Mouse (Mus musculus) forebrain, embryonic 11.5 days (tissue): Measurements from ENCODE around the gene Olfr983. TPM values are rescaled to one million over a fixed set of nuclear protein-coding genes. Genes with fewer than 3 reads are reported as not detected.

Experiments
- ATAC-seq: fragments of 200-750 bp; cut with Nextera tagmentation; replicated peaks from 2 replicates; pipeline ENCODE4 v1.8.0; 2017; ENCODE audit warnings: moderate TSS enrichment; ENCODE audit not compliant: low FRiP score
- DNase-seq: peaks from one replicate; pipeline ENCODE4 v3.0.0-alpha.2; 2017; ENCODE audit warnings: low spot score
- H3K27ac ChIP-seq: fragments of 300-500 bp; sonication (generic); 2 replicates; pipeline ENCODE4 v1.5.1; 2014; ENCODE audit warnings: low read depth, low read length
- H3K27me3 ChIP-seq: fragments of 300-500 bp; sonication (generic); 2 replicates; pipeline ENCODE4 v1.6.1; 2014; ENCODE audit warnings: mild to moderate bottlenecking, low read length, mixed read lengths; ENCODE audit not compliant: control insufficient read depth, insufficient read depth
- H3K36me3 ChIP-seq: fragments of 300-500 bp; sonication (generic); 2 replicates; pipeline ENCODE4 v1.6.1; 2014; ENCODE audit warnings: mild to moderate bottlenecking, low read length, moderate library complexity, mixed read lengths; ENCODE audit not compliant: control insufficient read depth, insufficient read depth
- H3K4me1 ChIP-seq: fragments of 300-500 bp; sonication (generic); replicated peaks from 2 replicates; pipeline ENCODE4 v1.6.1; 2014; ENCODE audit warnings: low read length, mixed read lengths; ENCODE audit not compliant: control insufficient read depth, insufficient read depth
- H3K4me2 ChIP-seq: fragments of 300-500 bp; sonication (generic); 2 replicates; pipeline ENCODE4 v1.6.1; 2014; ENCODE audit warnings: low read depth, mild to moderate bottlenecking, low read length, moderate library complexity, mixed read lengths; ENCODE audit not compliant: severe bottlenecking
- H3K4me3 ChIP-seq: fragments of 300-500 bp; sonication (generic); 2 replicates; pipeline ENCODE4 v1.5.1; 2014; ENCODE audit warnings: low read depth, low read length
- H3K9ac ChIP-seq: fragments of 300-500 bp; sonication (generic); 2 replicates; pipeline ENCODE4 v1.6.1; 2014; ENCODE audit warnings: low read length
- H3K9me3 ChIP-seq: fragments of 300-500 bp; sonication (generic); 2 replicates; pipeline ENCODE4 v1.6.1; 2016; ENCODE audit warnings: low read length, mixed read lengths; ENCODE audit not compliant: control insufficient read depth
- WGBS: fragments of 180-500 bp; shearing (Covaris S2); extraction: QIAGEN DNeasy Blood & Tissue Kit; methylation state at CpG from one replicate; pipeline ENCODE4 v1.1.7; 2014; 5-methylcytosine and 5-hydroxymethylcytosine counted together
- polyA plus RNA-seq: library from polyadenylated mRNA; unstranded; fragments of >200 nt; fragmentation: Nextera tagmentation; extraction: Ambion mirVana; gene quantifications from 2 replicates; pipeline ENCODE4 v1.2.1, GENCODE M21; 2014

Olfr983 gene
- polyA plus RNA-seq, 1 experiment from 2014 or later, result not detected

- Histone ChIP-seq H3K27ac (no peak overlapping the region), H3K9me3 (no peaks in the 10 kb centered on the region), H3K4me2 (no peak overlapping the region), H3K27me3 (no peaks in the 10 kb centered on the region), H3K9ac (no peak overlapping the region), H3K36me3 (no peaks in the 10 kb centered on the region), H3K4me1 (no peaks in the 10 kb centered on the region), H3K4me3 (no peak overlapping the region)
- ATAC-seq (no peak), DNase-seq (no peak)
- WGBS, result 68% methylated on average over 3 of the region's 3 CpGs
These were observed 1.4 kb upstream of the Olfr983 start for GRCm38 (mm10) chr9:40094769-40095168.

- Histone ChIP-seq H3K4me3 (no peak within 1 kb of the TSS), H3K4me1 (no peaks in the 10 kb centered on the region), H3K9ac (no peak within 1 kb of the TSS), H3K36me3 (no peaks in the 10 kb centered on the region), H3K27me3 (no peaks in the 10 kb centered on the region), H3K9me3 (no peaks in the 10 kb centered on the region), H3K27ac (no peak within 1 kb of the TSS), H3K4me2 (no peak within 1 kb of the TSS)
- DNase-seq (no peak), ATAC-seq (no peak)
- WGBS, result 85% methylated on average over 2 of the region's 2 CpGs
These were observed 19.9 kb downstream of the Olfr983 start, which contains the start of gene Olfr982 for GRCm38 (mm10) chr9:40073529-40073928. TSS of gene Olfr982 (plus strand) at chr9:40073829.

- WGBS, result 94% methylated on average over 19 of the region's 19 CpGs
- Histone ChIP-seq H3K4me1 (no peaks in the 10 kb centered on the region), H3K4me3 (no peak overlapping the region), H3K9me3 (no peaks in the 10 kb centered on the region), H3K4me2 (no peak overlapping the region), H3K27ac (no peak overlapping the region), H3K27me3 (no peaks in the 10 kb centered on the region), H3K36me3 (no peaks in the 10 kb centered on the region), H3K9ac (no peak overlapping the region)
- ATAC-seq, result no peak
- DNase-seq, result no peak
These were observed 43.3 kb downstream of the Olfr983 start for GRCm38 (mm10) chr9:40050138-40050537.

Other genes with a start within 250 kb of the Olfr983 start
- not detected in 2 replicates for gene Olfr972, start 227.2 kb downstream of the Olfr983 start, polyA plus RNA-seq
- not detected in 2 replicates for gene Olfr229, start 186.3 kb downstream of the Olfr983 start, polyA plus RNA-seq
- gene Olfr974, start 156.1 kb downstream of the Olfr983 start, polyA plus RNA-seq, result not detected in 2 replicates
- not detected in 2 replicates for gene Olfr975, start 141.5 kb downstream of the Olfr983 start, polyA plus RNA-seq
- gene Olfr976, start 132.5 kb downstream of the Olfr983 start, polyA plus RNA-seq, result not detected in 2 replicates
- gene Olfr978, start 101.5 kb downstream of the Olfr983 start, polyA plus RNA-seq, result not detected in 2 replicates
- not detected in 2 replicates for gene Olfr979, start 90.1 kb downstream of the Olfr983 start, polyA plus RNA-seq
- not detected in 2 replicates for gene Olfr980, start 84.0 kb downstream of the Olfr983 start, polyA plus RNA-seq
- gene Olfr981, start 72.1 kb downstream of the Olfr983 start, polyA plus RNA-seq, result not detected in 2 replicates
- gene Olfr982, start 19.8 kb downstream of the Olfr983 start, polyA plus RNA-seq, result not detected in 2 replicates
- gene Olfr984, start 20.6 kb upstream of the Olfr983 start, polyA plus RNA-seq, result not detected in 2 replicates
- gene Olfr985, start 36.6 kb upstream of the Olfr983 start, polyA plus RNA-seq, result not detected in 2 replicates
- not detected in 2 replicates for gene Tmem225, start 54.5 kb upstream of the Olfr983 start, polyA plus RNA-seq
- gene Olfr986, start 87.3 kb upstream of the Olfr983 start, polyA plus RNA-seq, result not detected in 2 replicates
- gene Zfp202, start 98.7 kb upstream of the Olfr983 start, polyA plus RNA-seq, result 8.1 and 9.0 TPM in 2 replicates
- gene Scn3b, start 175.6 kb upstream of the Olfr983 start, polyA plus RNA-seq, result 9.7 and 10.9 TPM in 2 replicates